Mouse (Mus musculus) lung, adult 2 months (tissue): ENCODE data around the gene Oosp3. TPM values are rescaled to one million over a fixed set of nuclear protein-coding genes. Genes with fewer than 3 reads are reported as not detected.

ENCODE experiments used
- DNase-seq: peaks from one replicate; pipeline ENCODE4 v3.0.0; 2022
- H3K4me1 ChIP-seq: fragments of 200-500 bp; 2 replicates; pipeline ENCODE4 v1.6.1; 2011; ENCODE audit warnings: low read length; ENCODE audit not compliant: control insufficient read depth, insufficient read depth
- H3K4me3 ChIP-seq: fragments of 200-500 bp; replicated peaks from 2 replicates; pipeline ENCODE3; 2011; ENCODE audit warnings: low read depth, mild to moderate bottlenecking, control low read depth, low read length; ENCODE audit errors: extremely low read depth
- CTCF ChIP-seq: fragments of 200-500 bp; IDR thresholded peaks from 2 replicates; pipeline ENCODE4 v1.5.1; 2011; ENCODE audit warnings: mild to moderate bottlenecking, low read length, control low read depth; ENCODE audit not compliant: insufficient read depth
- POLR2A ChIP-seq: fragments of 200-500 bp; IDR thresholded peaks from 2 replicates; pipeline ENCODE4 v1.6.1; 2011; ENCODE audit warnings: low read depth, mild to moderate bottlenecking, control low read depth, low read length, borderline replicate concordance; ENCODE audit errors: extremely low read depth
- WGBS: fragments of 180-500 bp; shearing (Covaris S2); methylation state at CpG from one replicate; pipeline ENCODE4 v1.1.7; 2018; 5-methylcytosine and 5-hydroxymethylcytosine counted together
- polyA plus RNA-seq: library from polyadenylated mRNA; depleted of rRNA; stranded (reverse); fragments of >200 nt; gene quantifications from 2 replicates; pipeline ENCODE4 v1.2.3, GENCODE M21; 2012; rRNA removed

Gene Oosp3
- polyA plus RNA-seq, 1 experiment = not detected

- no peak overlapping the region for H3K4me3 ChIP-seq
- DNase-seq = no peak
- WGBS = 57% methylated on average over 2 of the region's 2 CpGs
- TF ChIP-seq CTCF (no peak), POLR2A (no peak)
- no peaks in the 10 kb centered on the region for H3K4me1 ChIP-seq
These were observed 29.1 kb downstream of the Oosp3 start for GRCm38 (mm10) chr19:11725915-11726314.

DNA sequence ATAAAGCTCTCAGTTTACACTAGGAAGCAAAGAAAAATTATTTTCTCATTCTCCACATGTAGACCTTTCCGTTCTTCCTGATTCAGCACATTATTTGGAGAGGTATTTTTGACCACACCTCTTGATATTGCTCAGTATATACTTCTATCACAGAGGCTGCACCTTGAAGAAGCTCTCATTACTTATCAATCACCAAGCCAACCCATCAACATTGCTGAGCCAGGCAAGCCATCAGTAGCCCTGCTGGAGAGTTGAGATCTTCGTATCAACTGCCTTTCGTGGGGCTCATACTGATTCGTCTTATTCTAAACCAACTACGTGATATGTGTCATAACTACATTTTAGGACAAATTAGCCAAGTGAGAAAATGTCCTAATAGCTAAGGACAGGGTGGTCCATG is 30.4 kb downstream of the Oosp3 start:
- no peak for TF ChIP-seq CTCF
- no peak for TF ChIP-seq POLR2A
- Histone ChIP-seq H3K4me1 (no peaks in the 10 kb centered on the region), H3K4me3 (no peak overlapping the region)
- DNase-seq = no peak
- 92% methylated on average over 5 of the region's 5 CpGs for WGBS

GRCm38 (mm10) chr19:11730278-11730677 is 33.4 kb downstream of the Oosp3 start:
- WGBS = 62% methylated on average over 1 of the region's 1 CpGs
- H3K4me1 ChIP-seq = no peaks in the 10 kb centered on the region
- TF ChIP-seq CTCF (no peak), POLR2A (no peak)
- no peak for DNase-seq
- no peak overlapping the region for H3K4me3 ChIP-seq

GRCm38 (mm10) chr19:11736455-11736854 is 39.6 kb downstream of the Oosp3 start:
- no peak for DNase-seq
- WGBS = 40% methylated on average over 1 of the region's 1 CpGs

GRCm38 (mm10) chr19:11745680-11746079 is 48.8 kb downstream of the Oosp3 start:
- no peaks in the 10 kb centered on the region for H3K4me1 ChIP-seq
- DNase-seq = no peak
- no peak overlapping the region for H3K4me3 ChIP-seq
- no peak for TF ChIP-seq POLR2A
- no peak for TF ChIP-seq CTCF

More at GRCm38 (mm10) chr19:11736455-11736854, 39.6 kb downstream of the Oosp3 start:
- Histone ChIP-seq H3K4me3 (no peak overlapping the region), H3K4me1 (no peaks in the 10 kb centered on the region)
- TF ChIP-seq POLR2A (no peak), CTCF (no peak)

- 58% methylated on average over 2 of the region's 2 CpGs for WGBS
- Histone ChIP-seq H3K4me3 (no peak within 1 kb of the TSS), H3K4me1 (no peaks in the 10 kb centered on the region)
- TF ChIP-seq POLR2A = no peak
- TF ChIP-seq CTCF = no peak
- DNase-seq = no peak
These were observed 50.4 kb downstream of the Oosp3 start, which contains the start of gene Gif for GRCm38 (mm10) chr19:11747298-11747697. Gene Gif, plus strand, starts transcription at chr19:11747554.

Other genes with a start within 250 kb of the Oosp3 start
- 3.6 and 7.1 TPM in 2 replicates for gene Ms4a6c, start 227.7 kb upstream of the Oosp3 start, polyA plus RNA-seq
- 3.4 and 8.1 TPM in 2 replicates for gene Gm8369, start 211.1 kb upstream of the Oosp3 start, polyA plus RNA-seq
- 4.2 and 7.2 TPM in 2 replicates for gene Ms4a6b, start 180.5 kb upstream of the Oosp3 start, polyA plus RNA-seq
- 31.7 and 38.3 TPM in 2 replicates for gene Ms4a4d, start 160.3 kb upstream of the Oosp3 start, polyA plus RNA-seq
- 2.5 and 4.1 TPM in 2 replicates for gene Ms4a6d, start 92.2 kb upstream of the Oosp3 start, polyA plus RNA-seq
- 0.05 and 0.14 TPM in 2 replicates for gene Ms4a2, start 73.3 kb upstream of the Oosp3 start, polyA plus RNA-seq
- not detected in 2 replicates for gene Ms4a3, start 56.2 kb upstream of the Oosp3 start, polyA plus RNA-seq
- gene Oosp2, start 36.5 kb upstream of the Oosp3 start, polyA plus RNA-seq = not detected in 2 replicates
- not detected in 2 replicates for gene Oosp1, start 5.9 kb upstream of the Oosp3 start, polyA plus RNA-seq
- 0.14 and 0.18 TPM in 2 replicates for gene Gif, start 50.5 kb downstream of the Oosp3 start, polyA plus RNA-seq
- gene Mrpl16, start 73.3 kb downstream of the Oosp3 start, polyA plus RNA-seq = 4.8 and 6.6 TPM in 2 replicates
- 22.1 and 23.1 TPM in 2 replicates for gene Stx3, start 122.3 kb downstream of the Oosp3 start, polyA plus RNA-seq
- gene Olfr1417, start 142.2 kb downstream of the Oosp3 start, polyA plus RNA-seq = not detected in 2 replicates
- not detected in 2 replicates for gene Olfr1418, start 164.0 kb downstream of the Oosp3 start, polyA plus RNA-seq
- not detected in 2 replicates for gene Olfr1419, start 178.1 kb downstream of the Oosp3 start, polyA plus RNA-seq
- not detected in 2 replicates for gene Olfr1420, start 189.5 kb downstream of the Oosp3 start, polyA plus RNA-seq
- 12.6 and 15.9 TPM in 2 replicates for gene Patl1, start 215.3 kb downstream of the Oosp3 start, polyA plus RNA-seq